Mouse (Mus musculus) left cerebral cortex, adult 2 months (tissue): Measurements from ENCODE around the gene Tmem109. TPM values are rescaled to one million over a fixed set of nuclear protein-coding genes. Genes with fewer than 3 reads are reported as not detected.

Experiments
- DNase-seq, 2 experiments: peaks; one replicate each; pipeline ENCODE4 v3.0.0; 2021 to 2022; ENCODE audit warnings: low spot score in 2 of 2, mixed read lengths in 1 of 2; ENCODE audit errors: extremely low spot score in 1 of 2
- H3K27ac ChIP-seq: fragments of 200-600 bp; 2 replicates; pipeline ENCODE4 v1.8.1; 2022
- H3K4me3 ChIP-seq: fragments of 200-600 bp; 2 replicates; pipeline ENCODE4 v1.8.1; 2022
- CTCF ChIP-seq: fragments of 200-600 bp; IDR thresholded peaks from 2 replicates; pipeline ENCODE4 v1.8.1; 2022; ENCODE audit warnings: antibody characterized with exemption, mild to moderate bottlenecking, moderate library complexity
- intact Hi-C: fragments of 180-260 bp; cut with DNase I; formaldehyde crosslinking; loops from one replicate; pipeline ENCODE4 v1.15.1; 2025
- total RNA-seq, 2 experiments: library from RNA; stranded (reverse); gene quantifications; 2 replicates each; pipeline ENCODE4 v1.2.3; 2021

The Tmem109 gene
- total RNA-seq, 2 experiments from 2014 or later = 49.5 to 50.2 TPM

DNA sequence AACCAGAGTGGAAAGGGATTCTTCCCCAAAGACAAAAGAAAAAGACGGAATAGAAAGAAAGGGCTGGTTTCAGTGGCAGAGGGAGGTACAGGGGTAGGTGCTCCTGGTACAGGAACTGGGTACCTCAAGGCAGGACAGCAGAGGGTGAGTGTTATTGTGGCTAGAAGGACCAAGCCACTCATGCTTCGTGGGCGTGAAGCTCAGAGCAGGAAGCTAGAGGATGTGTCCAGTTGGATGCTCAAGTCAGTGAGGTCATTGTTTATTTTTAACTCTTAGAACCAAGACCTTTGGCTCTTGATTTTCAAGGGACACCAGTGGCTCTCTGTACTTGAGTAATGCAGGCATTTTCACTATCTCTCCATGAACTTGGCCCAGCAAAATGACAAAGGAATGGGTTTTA lies 49.8 kb downstream of the Tmem109 start:
- intact Hi-C loops = no loop called here
- Histone ChIP-seq H3K4me3 (no peak overlapping the region), H3K27ac (no peak overlapping the region)
- no peak for DNase-seq
- TF ChIP-seq CTCF = no peak

DNA sequence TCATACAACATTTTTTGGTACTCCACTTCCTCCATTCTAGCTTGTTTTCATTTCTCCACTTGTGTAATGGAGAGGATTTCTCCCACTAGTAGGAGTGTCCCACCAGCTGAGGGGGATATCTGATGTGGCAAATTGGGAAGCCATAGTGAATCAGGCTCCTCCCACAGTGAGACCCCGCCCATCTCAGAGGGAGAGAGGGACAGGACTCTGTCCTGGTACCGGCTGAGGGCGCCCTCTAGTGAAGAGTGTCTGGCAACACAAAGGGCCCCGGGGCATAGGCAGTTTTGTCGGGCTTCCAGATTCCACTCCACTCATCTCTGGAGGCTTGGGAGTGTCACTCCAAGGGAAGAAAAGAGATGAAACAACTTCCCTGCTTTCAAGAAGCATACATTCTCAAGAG lies 50.4 kb downstream of the Tmem109 start:
- Histone ChIP-seq H3K27ac (no peak overlapping the region), H3K4me3 (no peak overlapping the region)
- intact Hi-C loops = loop anchor here (2.0 kb wide), 1 partner anchor 117 kb away; no protein-coding TSS in a partner anchor
- peak; percentile 42 to 43 for DNase-seq
- TF ChIP-seq CTCF = peak; percentile 54

DNA sequence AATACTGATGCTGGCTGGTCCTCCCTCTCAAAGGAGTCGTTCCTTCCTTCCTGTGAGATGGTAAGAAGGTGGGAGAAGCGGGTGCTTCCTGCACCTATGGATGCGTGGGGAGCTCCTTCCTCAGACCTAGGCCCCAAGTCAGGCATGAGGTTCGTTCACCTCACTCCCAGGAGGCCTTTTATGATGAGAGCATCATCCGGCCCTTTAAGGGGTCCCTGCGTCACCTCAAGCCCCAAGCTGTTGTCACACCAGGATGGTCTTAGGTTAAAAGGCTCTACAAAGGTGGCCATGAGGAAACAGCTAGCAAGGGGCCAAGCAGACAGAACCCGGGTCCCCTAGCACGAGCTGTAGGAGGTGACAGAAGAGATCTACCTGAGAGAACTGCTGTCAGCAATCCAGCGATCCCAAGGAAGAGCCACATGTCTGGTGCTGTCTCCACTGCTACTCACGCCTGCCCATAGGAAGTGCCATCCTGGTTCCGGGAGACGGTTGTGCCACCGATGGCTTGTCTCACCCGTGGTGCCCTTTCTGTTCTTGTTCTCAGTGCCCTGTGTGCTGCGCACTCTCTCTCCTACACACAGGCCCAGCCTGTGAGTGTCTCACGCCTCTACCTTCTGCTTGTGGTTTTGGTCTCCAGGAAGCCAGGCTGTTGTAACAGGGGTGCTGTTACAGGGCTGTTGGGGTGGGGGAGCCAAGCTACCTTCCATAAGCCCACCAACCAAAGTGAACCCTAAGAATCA lies 52.2 kb downstream of the Tmem109 start, which contains the start of gene Cd6:
TSS of gene Cd6 (minus strand) at position 623 of the 740 bp plus-strand sequence.
- no peak for DNase-seq
- Histone ChIP-seq H3K27ac (no peak within 1 kb of the TSS), H3K4me3 (no peak within 1 kb of the TSS)
- TF ChIP-seq CTCF = no peak
- intact Hi-C loops = loop anchor here (2.0 kb wide), 1 partner anchor 115 kb away; no protein-coding TSS in a partner anchor

DNA sequence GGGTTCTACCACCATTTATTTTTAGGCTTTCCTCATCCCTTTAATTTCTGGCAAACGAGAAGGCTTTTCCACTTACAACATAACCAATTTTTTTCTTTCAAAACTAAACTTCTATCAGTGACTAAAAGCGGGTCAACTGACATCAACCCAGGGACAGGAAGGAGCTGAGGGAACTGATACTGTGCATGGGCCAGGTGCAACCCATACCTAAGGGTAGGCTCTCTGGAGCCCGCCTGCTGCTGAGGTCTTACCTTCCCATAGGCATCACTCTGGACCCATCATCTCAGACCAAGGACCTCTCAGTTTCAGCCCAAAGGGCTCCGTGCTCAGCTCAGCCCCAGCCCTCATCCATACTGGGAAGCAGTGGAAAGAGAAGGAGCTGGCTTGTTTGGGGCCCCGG lies 53.5 kb downstream of the Tmem109 start:
- H3K27ac ChIP-seq = no peak overlapping the region
- DNase-seq = no peak
- TF ChIP-seq CTCF = no peak
- intact Hi-C loops = no loop called here
- H3K4me3 ChIP-seq = no peak overlapping the region

DNA sequence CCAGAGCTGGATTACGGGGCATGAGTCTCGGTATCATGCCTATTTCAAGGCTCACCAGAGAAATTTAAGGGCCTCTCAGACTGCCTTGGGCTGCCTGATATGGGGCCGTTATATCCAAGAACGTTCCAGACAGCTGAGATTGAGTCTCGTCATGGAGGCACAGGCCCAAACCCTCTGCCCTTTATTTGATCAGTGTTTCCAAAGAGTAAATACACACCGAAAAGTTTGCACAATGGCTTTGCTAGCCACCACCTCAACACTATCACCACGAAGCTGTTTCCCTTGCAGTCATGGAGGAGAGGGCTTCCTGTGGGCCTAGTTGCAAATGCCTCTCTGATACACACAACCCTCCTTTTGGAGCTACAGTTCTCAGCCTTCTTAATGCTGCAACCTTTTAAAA lies 57.7 kb downstream of the Tmem109 start:
- intact Hi-C loops = no loop called here
- H3K27ac ChIP-seq = no peak overlapping the region
- H3K4me3 ChIP-seq = no peak overlapping the region
- DNase-seq = no peak
- no peak for TF ChIP-seq CTCF

DNA sequence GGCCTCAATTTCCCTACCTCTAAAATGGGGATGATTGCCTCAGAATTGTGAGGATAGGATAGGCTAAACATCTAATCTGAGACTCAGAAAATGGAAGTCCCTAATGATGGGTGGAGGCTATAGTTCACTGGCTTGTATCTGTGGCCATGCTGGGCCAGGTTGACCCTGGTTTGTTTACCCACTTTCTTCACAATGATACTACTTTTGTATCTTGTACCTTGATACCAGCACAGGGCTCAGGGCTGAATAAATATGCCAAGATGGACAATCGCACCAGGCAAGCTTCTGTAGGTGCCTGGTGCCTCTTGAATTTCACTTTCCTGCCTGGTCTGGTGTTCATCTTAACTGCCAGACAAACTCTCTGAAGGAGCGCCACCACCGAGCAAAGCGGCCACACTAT lies 59.3 kb downstream of the Tmem109 start:
- no peak for TF ChIP-seq CTCF
- Histone ChIP-seq H3K27ac (no peak overlapping the region), H3K4me3 (no peak overlapping the region)
- DNase-seq = no peak
- intact Hi-C loops = no loop called here

DNA sequence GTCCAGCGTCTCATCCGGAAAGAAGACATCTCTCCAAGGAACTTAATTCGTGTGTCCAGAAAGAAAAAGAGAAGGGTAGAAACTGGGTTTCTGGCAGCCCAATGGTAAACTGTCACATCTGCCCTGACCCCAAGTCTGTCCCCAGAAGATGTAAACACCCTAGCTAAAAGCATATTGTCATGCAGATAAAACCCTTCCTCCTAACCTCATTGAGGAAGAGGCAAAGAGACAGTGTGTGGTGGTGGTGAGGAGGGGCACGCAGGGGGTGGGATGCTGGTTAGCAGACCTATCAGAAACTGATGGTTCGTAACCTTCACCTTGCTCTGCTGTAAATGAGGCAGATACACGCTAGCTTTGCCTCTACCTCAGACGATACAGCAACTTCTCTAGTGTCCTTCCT lies 60.5 kb downstream of the Tmem109 start:
- Histone ChIP-seq H3K4me3 (no peak overlapping the region), H3K27ac (no peak overlapping the region)
- TF ChIP-seq CTCF = no peak
- DNase-seq = no peak
- intact Hi-C loops = no loop called here

Other genes with a start within 250 kb of the Tmem109 start
- under 1 TPM; 0.43 to 0.65 TPM for gene Vwce, start 247.8 kb downstream of the Tmem109 start, total RNA-seq
- gene Pga5, start 203.9 kb downstream of the Tmem109 start, total RNA-seq = not detected
- gene Vps37c, start 193.3 kb downstream of the Tmem109 start, total RNA-seq = 10 to 100 TPM; 21.6 to 24.4 TPM
- under 1 TPM; 0.16 to 0.37 TPM for gene Cd5, start 143.0 kb downstream of the Tmem109 start, total RNA-seq
- gene Cd6, start 51.9 kb downstream of the Tmem109 start, total RNA-seq = 1 to 10 TPM; 2.3 to 2.8 TPM
- 1 to 10 TPM; 1.1 to 1.3 TPM for gene Slc15a3, start 42.3 kb downstream of the Tmem109 start, total RNA-seq
- 100 to 1,000 TPM; 268 TPM for gene Tmem132a, start 12.1 kb downstream of the Tmem109 start, total RNA-seq
- 100 to 1,000 TPM; 195 to 208 TPM for gene Prpf19, start 13.2 kb upstream of the Tmem109 start, total RNA-seq
- not detected for gene Zp1, start 38.6 kb upstream of the Tmem109 start, total RNA-seq
- under 1 TPM; 0.14 to 0.30 TPM for gene Ptgdr2, start 55.2 kb upstream of the Tmem109 start, total RNA-seq
- gene Ccdc86, start 67.3 kb upstream of the Tmem109 start, total RNA-seq = 10 to 100 TPM in 1 of 2 experiments, 1 to 10 TPM in 1; 7.8 to 10.6 TPM
- not detected for gene Ms4a10, start 92.7 kb upstream of the Tmem109 start, total RNA-seq
- gene Ms4a15, start 111.2 kb upstream of the Tmem109 start, total RNA-seq = not detected
- not detected for gene Ms4a18, start 136.0 kb upstream of the Tmem109 start, total RNA-seq
- not detected for gene Ms4a8a, start 199.1 kb upstream of the Tmem109 start, total RNA-seq
- not detected for gene 1700017D01Rik, start 248.9 kb upstream of the Tmem109 start, total RNA-seq